Mouse (Mus musculus) common myeloid progenitor, adult 5-6 weeks (primary cell): ENCODE data around the gene Mepce. TPM values are rescaled to one million over a fixed set of nuclear protein-coding genes. Genes with fewer than 3 reads are reported as not detected.

Experiments used
- ATAC-seq: replicated peaks from 2 replicates; pipeline ENCODE4 v1.8.0; 2016; ENCODE audit warnings: low read depth, mild to moderate bottlenecking, moderate TSS enrichment, inconsistent platforms; ENCODE audit not compliant: poor library complexity, severe bottlenecking
- total RNA-seq: library from RNA; stranded (forward); fragments of 200-1000, 187-1606 nt; gene quantifications from 2 replicates; pipeline ENCODE4 v1.2.3, GENCODE M21; 2017

Mepce gene
- total RNA-seq, 1 experiment from 2014 or later = 33.1 TPM

DNA sequence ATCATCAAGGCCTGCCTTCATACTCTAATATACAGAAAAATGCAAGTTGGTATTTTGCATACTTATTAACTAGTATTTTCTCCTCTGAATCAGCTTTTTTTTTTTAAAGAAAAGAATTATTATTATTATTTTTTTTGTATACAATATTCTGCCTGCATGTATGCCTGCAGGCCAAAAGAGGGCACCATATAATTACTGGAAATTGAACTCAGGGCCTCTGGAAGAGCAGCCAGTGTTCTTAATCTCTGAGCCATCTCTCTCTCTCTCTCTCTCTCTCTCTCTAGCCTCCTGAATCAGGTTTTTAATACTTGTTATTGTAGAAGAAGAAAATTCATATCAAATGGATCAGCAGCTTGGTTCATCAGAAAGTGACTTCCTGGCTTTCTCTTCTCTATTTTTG lies 4.1 kb upstream of the Mepce start:
- ATAC-seq = no peak

DNA sequence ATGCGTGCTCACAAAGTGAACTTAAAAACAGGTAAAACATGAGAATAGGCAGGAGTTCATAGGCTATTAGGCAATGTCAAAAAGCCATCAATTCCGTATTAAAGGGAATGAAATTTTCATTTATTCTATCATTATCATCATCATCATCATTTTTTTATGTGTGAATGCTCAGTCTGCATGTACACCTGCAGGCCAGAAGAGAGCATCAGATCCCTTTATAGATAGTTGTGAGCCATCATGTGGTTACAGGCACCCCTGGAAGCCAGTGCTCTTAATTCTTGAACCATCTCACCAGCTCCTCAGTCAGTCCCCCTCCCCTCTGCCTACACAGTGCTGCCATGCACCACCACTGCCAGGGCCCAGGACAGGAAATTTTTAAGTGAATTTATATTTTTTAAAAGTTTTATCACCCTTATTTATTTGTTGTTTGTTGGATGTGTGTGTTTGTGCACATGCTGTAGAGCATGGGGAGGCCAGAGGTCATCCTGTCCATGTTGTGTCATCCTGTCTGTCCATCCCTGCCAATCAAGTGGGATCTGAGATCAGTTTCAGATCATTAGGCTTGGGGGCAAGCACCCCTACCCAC lies 1.6 kb upstream of the Mepce start:
- ATAC-seq = no peak

DNA sequence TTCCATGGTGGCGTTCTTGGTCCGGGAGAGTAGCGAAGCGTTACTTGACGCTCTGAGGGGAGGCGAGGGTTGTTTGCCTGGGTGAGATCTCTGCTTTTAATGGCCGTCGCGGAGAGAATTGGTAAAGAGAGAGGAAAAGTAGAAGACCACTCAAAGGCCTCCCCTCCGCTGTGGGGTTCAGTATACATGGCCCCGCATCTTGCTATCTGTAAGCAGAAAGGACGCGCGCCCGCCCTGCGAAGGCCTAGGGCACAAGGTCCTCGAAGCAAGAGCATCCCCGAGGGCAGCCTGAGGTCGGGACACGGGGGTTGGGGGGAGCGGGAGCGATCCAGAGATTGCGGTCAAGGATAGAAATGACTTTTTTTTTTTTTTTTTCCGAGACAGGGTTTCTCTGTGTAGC lies 716 bp upstream of the Mepce start:
- no peak for ATAC-seq

DNA sequence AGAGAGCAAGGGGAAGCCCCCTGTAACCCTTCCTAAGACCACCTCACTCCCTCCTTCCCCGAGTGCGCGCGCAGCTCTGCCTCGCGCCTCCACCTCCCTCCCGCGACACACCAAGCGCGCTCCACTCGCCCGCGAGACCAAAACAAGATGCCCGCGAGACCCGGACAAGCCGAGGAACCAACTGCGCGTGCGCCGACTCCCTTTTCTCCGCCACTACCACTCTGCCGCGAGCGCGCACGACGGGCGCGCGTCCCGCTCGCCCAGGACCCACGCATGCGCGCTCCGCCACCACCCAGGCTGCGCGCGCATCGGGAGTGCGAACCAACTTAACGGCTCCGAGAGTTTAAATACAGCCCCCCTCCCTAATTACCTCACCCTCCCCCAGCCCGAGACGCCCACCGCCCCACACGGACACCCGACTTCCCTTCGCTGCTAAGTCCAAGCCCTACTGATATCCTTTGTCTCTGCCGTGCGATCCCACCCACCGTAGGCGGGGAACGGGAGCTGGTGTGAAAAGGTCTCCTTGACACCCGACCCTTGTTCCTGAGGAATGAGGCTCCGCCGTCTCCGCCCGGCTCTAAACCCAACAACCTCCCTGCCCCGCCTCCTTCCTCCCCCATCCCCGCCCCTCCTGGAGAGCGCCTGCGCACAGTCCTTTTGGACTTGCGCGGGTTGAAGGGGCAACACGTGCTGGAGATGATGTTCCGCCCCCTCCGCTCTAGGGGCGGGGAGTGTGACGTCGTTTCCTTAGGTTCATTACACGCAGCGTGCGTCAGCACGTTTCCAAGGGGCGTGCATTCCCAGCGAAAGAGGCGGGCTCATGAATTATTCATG lies 1.1 kb downstream of the Mepce start:
- ATAC-seq = peak; percentile 68

DNA sequence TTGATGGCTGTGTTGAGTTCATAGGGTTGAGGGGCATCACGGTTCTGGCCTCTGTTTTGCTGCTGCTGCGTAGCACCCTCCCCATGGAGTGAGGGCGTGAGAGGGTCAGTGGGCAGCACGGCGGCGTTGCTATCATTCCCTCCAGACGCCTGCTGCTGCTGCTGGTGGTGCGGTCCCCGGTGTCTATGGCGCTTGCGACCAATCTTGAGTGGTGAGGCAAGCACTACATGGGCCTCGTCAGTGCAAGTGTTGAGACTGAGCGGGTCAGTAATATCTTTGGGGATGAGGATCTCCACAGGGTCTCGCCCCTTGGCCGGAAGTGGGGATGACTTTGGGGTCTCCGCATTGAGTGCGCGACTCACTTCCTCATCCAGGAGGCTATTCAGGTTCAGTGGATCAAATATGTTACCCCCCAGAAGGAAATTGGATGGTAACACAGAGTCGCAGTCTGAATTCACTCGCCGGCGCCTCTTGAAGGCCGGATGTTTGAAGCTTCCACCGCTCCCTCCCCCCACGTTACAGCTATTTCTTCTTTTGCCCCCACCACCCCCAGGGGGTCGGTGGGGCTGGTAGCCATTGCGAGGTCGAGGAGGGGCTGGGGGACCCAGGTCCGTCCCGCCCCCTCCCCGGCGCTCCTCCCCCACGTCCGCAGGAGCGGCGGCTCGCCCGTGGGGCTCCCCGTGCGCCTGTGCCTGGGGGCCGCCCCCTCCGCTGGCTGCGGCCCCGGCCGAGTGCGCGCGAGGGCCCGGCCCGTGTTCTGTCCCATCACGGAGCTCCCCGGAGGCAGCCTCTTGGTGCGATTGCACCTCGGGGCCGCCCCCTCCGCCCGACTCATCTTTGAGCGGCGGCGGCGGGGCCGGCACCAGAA lies 2.1 kb downstream of the Mepce start:
- ATAC-seq = no peak

DNA sequence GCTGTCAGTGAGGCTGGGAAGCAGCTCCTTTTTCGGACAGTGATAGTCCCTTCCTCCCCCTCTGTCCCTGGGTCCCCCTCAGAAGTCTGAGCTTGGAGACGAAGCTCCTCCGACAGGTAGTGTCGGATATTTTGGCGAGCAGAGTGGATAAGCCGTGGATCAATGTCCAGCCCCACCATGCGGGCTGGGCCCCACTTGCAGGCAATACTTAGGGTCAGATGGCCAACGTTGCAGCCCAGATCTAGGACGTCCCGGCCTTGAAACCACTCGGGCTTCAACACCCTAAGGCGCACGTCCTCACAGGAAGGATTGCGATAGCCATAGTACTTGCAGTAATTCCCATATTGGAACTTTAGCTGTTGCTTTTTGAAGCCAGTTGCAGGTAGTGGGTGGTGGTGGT lies 2.9 kb downstream of the Mepce start:
- ATAC-seq = no peak

DNA sequence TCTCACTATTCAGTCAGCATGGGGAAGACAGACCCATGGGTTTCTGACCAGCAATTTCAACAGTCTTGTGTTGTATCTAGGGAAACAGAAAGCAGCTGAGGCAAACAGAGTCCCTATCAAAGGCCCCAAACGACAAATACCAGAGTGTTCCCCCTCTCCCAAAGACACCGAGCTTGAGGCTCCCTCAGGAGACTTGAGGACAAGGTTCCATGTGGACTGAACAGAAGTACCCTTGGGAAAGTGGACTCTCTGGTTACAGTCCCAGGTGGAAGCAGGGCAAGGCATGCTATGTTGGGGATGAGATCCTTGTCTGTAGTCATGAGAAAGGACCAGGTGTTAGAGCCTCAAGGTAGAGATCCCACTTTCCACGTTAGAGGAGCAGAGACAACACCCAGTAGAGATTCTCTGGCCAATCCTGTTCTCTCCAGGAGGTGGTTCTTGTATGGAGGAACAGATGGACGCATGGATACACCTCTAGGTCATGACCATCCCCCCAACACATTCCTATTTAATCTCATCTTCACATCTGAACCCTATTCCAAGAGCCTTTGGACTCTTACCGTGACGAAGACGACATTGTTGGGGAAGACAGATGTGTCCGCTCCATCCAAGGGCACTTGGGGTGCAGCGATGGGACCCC lies 3.4 kb downstream of the Mepce start:
- ATAC-seq = no peak

DNA sequence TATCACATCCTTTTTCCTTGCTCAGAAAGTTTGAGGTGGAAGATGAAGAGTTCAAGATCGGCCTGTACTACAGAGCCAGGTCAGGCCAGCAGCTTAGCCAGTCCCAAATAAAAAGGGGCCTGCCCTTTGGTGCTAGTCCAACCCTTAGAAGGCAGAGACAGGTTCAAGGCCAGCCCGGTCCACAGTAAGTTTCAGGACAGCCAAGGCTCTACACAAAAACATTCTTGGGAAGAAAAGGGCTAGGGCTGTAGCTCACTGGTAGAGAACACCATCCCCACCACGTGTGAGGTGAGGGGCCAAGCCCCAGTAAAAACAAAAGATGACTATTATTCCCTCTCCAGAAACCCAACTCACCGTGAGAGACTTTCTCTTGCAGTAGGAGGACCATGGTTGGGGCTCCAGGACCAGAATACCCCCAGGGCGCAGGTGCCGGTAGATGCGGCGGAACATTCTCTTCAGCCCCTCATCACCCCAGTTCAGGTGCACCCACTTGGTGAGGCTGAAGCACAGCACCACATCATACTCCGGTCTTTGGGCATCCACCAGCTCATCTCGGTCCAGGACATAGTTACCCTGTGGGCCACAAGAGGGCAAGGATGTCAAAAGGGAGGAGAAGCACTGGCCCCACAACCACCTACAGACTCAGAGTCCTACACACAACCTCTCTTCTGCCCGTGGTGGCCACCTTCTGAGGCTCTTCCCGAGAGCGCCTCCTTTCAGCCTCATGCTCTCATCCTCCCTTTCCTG lies 4.5 kb downstream of the Mepce start:
- ATAC-seq = no peak

DNA sequence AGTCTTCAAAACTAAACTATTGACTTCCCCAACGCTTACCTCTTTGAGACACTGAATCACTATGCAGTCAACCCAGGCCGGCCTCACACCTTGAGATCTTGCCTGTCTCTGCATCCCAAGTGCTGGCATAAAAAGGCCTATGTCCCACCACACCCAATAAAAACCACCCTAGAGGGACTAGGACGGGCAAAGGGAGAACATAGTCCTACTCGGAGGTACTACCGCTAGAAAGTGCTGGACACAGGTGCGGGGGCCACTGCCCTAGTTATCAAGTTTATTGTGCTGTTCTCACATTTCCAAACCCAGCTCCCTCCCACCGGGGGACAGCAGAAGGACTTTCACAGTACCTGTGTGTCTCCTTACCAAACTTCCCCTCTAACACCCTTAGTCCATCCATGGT lies 5.8 kb downstream of the Mepce start:
- ATAC-seq = no peak

DNA sequence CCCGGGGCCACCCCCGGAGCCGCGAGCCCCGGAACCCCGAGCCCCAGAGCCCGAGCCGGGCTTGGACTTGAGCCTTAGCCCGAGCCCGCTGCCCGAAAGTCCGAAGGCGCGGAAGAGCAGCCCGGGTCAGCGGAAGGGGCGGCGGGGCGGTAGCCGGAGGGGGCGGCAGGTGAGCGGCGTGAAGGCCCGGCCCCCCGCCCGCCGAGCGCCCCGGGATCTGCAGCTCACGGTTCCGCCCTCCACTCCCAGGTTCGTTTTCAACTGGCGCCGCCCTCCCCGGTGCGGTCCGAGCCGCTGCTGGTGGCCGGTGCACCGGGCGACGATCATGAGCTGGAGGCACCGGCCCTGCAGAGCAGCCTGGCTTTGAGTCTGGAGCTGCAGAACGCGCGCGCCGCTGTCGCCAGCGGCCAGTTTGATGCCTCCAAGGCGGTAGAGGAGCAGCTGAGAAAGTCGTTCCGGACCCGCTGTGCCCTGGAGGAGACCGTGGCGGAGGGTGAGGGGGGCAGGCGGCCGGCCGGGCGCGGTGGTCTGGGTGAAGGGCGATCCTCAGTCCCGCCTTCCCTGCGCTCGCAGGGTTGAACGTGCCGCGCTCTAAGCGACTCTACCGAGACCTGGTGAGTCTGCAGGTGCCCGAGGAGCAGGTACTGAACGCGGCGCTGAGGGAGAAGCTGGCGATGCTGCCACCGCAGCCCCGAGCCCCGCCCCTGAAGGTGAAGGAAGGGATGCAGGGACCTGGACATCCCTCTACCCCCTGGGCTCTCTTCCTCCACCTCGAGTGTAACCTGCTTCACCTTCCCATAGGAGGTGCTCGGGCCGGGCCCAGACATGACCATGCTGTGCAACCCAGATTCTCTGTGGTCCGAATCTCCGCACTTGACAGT lies 8.2 kb downstream of the Mepce start:
- ATAC-seq = no peak; the same call in 1 of the 2 replicates

DNA sequence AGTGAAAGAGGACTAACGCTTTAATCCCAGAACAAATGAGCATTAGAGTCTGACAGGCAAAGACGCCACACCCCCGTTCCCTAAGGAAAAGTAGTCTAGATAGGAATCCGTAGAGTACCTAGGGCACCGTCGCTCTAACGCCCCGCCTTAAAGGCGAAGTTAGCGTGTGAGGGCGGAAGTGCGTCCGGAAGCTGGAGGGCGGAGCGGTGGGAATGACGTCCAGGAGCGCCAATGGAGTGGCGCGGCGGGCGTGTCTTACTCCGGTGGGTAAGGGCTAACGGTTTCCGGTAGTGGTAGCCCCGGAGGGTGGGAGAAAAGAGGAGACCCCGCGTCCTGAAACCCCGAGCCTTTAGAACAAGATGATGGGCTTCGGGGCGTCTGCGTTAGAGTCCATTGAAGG lies 8.8 kb downstream of the Mepce start, which contains the start of gene Ppp1r35:
Gene Ppp1r35, plus strand, starts transcription at position 215 of the 400 bp plus-strand sequence.
- peak; percentile 88 for ATAC-seq

DNA sequence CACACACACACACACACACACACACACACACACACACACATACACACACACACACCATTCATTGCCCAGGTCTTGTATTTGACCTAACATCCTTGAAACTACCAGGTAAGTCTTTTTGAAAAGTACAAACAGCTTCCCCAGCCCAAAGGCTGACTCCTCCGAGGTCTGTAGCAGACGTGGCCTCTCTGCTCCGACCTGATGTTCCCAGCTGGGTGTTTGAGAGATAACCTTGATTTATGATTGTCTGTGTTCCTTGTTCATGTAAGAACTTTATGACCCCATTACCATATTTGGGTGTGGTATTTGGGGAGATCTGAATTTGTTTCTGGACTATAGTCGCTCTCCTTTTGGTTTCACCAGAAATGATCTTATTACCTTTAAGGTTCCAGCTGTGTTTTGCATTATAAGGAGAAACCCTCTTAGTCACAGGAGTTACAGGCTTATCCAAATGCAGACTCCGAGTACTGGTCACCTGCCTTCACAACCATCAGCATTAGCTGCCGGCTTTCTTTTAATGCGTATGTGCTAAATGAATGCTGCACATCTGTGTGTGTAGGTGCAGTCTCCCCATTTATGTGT lies 10.1 kb downstream of the Mepce start:
- ATAC-seq = no peak

DNA sequence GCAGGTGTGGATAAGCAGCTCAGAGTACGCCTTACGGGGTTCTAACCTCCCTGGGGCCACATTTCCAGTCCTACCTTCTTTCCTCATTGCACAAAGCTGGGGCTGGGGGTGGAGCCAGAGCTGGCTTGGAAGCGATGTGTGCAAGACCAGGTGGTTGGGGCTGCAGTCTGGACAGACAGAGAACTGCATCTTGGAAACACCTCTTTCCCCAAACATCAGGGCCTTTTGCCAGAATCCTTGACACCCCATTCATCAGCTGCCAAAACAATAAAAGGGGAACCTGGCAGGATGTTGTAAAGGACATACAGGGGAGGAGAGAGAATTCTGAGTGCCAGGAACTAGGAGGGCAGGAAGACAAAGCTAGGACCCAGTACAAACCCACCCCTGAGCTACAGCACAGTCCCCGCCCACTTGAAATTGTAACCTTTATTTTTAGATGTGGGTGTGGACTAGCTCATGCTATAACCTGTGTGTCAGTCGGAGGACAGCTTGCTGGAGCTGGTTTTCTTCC lies 11.0 kb downstream of the Mepce start:
- peak; percentile 50 for ATAC-seq

DNA sequence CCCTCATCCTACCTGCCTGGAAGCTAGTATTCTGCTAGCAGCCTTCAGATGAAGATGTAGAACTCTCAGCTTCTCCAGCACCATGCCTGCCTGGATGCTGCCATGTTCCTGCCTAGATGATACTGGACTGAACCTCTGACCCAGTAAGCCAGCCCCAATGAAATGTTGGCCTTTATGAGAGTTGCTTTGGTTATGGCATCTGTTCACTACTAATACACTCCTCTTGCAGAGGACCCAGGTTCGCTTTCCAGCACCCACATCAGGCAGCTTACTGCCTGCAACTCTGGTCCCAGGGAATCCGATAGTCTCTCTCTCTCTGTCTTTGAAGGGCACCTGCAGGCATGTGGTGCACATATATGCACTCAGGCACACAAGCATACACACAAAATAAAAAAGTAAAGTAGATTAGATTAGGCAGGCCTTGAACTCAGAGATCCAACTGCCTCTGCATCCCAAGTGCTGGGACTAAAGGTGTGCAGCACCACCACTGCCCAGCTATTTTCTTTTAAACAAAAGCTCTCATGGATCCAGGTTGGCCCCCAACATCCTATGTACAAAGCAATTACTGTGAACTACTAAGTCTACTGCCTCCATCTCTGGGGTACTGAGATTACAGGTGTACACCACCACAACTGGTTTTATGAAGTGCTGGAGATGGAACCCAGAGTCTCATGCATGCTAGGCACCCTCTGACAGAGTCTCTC lies 11.7 kb downstream of the Mepce start:
- ATAC-seq = no peak

DNA sequence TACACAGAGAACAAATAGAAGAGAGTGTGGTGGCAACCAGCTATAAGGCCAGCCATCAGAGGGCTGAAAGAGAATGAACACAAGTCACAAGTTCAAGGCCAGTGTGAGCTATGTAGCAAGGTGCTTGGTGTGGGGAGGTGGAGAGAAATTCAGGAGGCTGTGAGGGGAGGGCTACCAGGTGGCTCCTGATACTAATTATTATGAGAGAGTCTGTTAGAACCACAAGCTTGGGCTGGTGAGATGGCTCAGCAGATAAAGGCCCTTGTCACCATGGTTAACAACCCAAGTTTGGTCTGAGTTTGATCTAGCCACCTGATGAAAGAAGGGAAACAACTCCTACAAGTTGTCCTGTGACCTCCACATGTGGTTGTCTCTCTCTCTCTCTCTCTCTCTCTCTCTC lies 14.7 kb downstream of the Mepce start:
- ATAC-seq = no peak

DNA sequence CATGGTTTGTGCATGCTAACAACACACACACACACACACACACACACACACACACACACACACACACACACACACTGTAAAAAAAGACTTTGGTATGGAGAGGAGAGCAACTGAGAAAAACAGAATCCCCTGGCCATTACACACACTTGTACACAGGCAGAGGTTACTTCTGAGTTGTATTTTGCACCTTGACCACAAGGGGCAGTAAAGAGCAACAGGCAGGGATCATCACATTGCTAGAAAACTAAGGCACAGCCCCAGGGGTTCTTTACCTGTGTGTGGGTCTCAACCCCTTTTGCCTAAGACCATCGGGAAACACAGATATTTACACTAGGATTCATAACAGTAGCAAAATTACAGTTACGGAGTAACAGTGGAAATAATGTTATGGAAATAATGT lies 16.7 kb downstream of the Mepce start:
- ATAC-seq = peak; percentile 83

DNA sequence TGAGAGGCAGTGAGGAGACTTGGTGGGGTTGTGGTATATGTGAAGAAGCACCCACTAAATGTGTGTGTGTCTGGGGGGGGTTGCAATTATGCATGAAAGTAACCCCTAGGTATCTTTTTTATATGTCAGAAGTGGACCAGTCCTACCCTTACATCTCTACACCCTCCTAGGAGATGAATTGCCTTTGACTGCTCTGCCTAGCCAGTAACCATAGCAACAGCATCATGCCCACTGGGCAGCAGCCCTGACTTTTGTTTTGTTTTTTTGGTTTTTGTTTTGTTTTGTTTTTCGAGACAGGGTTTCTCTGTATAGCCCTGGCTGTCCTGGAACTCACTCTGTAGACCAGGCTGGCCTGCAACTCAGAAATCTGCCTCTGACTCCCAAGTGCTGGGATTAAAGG lies 19.0 kb downstream of the Mepce start:
- ATAC-seq = no peak

DNA sequence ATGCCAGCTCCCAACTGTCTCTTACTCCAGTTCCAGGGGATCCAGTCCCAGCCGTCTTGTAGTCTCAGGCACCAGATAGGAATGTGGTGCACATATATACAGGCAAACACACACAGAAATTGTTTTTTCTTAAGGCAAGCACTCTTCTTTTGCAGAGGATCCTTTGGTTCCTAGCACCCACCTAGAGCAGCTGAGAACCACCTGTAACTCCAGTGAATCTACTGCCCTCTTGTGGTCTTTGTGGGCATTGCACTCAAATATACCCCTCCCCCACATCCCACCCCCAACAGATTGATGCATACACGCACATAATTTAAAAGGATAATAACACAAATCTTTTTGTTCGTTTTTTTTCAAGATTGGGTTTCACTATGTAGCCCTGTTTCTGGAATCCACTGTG lies 21.2 kb downstream of the Mepce start:
- ATAC-seq = 0 out of 2 replicates have a peak, but pooled peaks have one; percentile 43
